Mouse (Mus musculus): Measurements from ENCODE around the gene Kif2c. TPM values are rescaled to one million over a fixed set of nuclear protein-coding genes. Genes with fewer than 3 reads are reported as not detected.
A peak's percentile ranks its signal among the peaks of the same experiment; 100 is the strongest.

The Kif2c gene
- polyA plus RNA-seq (2014; fragmentation: Nextera tagmentation; extraction: Ambion mirVana) = 54.5 and 55.0 TPM in 2 replicates

DNA sequence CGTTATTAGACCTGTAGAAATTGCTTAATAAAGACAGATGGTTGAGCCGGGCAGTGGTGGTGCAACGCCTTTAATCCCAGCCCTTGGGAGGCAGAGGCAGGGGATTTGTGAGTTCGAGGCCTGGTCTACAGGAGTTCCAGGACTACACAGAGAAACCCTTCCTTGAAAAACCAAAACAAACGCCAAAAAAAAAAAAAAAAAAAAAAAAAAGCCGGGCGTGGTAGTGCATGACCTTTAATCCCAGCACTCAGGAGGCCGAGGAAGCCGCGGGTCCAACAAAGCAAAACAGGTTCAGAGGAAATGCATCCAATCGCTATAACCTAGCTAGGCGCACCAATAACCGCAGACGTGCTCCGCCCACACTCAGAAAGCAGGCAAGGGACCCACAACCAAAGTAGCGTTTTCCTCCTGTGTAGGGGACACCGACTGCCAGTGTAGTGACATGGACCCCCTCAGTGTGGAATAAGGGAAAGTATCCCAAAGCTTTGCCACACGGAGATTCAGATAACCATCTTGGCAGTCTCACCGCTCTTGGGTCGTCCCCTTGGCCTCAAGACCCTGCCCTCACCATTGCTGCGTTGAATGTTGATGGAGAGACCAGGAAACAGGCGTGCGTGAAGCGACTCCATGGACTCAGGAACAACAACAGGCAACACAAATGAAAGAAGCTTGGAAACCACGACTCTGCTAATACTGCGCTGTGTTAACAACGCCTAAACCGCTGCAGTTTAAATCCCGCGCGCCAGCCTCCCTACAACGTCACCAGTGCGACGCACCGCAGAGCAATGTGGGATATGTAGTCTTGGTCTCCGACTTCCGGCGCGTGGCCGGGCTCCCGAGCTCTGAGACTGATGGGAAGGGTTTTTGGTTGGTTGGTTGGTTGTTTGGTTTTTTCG lies at the start of gene Kif2c:
TSS of gene Kif2c (minus strand) at position 777 of the 896 bp plus-strand sequence.
- 2% methylated on average over 41 of the region's 42 CpGs for WGBS

DNA sequence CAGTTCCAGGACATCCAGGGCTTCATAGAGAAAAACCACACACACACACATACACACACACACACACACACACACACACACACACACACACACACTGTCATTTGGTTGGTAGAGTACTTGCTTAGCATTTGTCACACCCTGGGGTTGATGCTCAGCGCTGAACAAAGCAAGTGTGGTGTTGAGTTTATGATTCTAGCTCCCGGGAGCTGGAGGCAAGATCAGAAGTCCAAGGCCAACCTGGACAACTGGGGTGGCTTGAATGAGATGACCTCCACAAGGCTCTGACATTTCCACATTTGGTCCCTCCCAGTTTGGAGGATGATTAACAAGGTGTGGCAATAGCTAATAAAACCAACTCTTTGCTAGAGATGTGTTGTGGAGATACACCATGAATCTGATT lies 48.8 kb upstream of the Kif2c start:
- Histone ChIP-seq H3K4me3 (ENCODE audit: low read depth, low read length) (no peak overlapping the region), H3K4me1 (ENCODE audit: control insufficient read depth, insufficient read depth, low read length) (0 out of 2 replicates have a peak, but pooled peaks cover 3% of the 10 kb centered on the region), H3K4me2 (replicated peaks; ENCODE audit: low read depth, low read length) (no peak overlapping the region), H3K27me3 (ENCODE audit: control insufficient read depth, insufficient read depth, low read length) (no peaks in the 10 kb centered on the region), H3K36me3 (ENCODE audit: control insufficient read depth, insufficient read depth, low read length) (no peaks in the 10 kb centered on the region), H3K27ac (ENCODE audit: low read length) (no peak overlapping the region), H3K9ac (replicated peaks; ENCODE audit: low read depth, low read length) (no peak overlapping the region), H3K9me3 (ENCODE audit: control insufficient read depth, low read depth, low read length) (no peaks in the 10 kb centered on the region)
- WGBS = 74% methylated on average over 2 of the region's 2 CpGs
- ATAC-seq (ENCODE audit: insufficient number of reproducible peaks, insufficient read depth, low FRiP score, low read depth) = no peak

More for the DNA sequence above, at the start of gene Kif2c:
- Histone ChIP-seq H3K4me3 (ENCODE audit: low read depth, low read length) (peak within 1 kb of the TSS; percentile 78), H3K9me3 (ENCODE audit: control insufficient read depth, low read depth, low read length) (no peaks in the 10 kb centered on the region), H3K27me3 (ENCODE audit: control insufficient read depth, insufficient read depth, low read length) (no peaks in the 10 kb centered on the region), H3K36me3 (ENCODE audit: control insufficient read depth, insufficient read depth, low read length) (peaks cover 24% of the 10 kb centered on the region), H3K4me2 (replicated peaks; ENCODE audit: low read depth, low read length) (peak within 1 kb of the TSS; percentile 68), H3K4me1 (ENCODE audit: control insufficient read depth, insufficient read depth, low read length) (peaks cover 6% of the 10 kb centered on the region; the same call in 1 of the 2 replicates), H3K27ac (ENCODE audit: low read length) (peak within 1 kb of the TSS; percentile 45; the same call in 1 of the 2 replicates), H3K9ac (replicated peaks; ENCODE audit: low read depth, low read length) (peak within 1 kb of the TSS; percentile 45)
- ATAC-seq (ENCODE audit: insufficient number of reproducible peaks, insufficient read depth, low FRiP score, low read depth) = peak; percentile 95

DNA sequence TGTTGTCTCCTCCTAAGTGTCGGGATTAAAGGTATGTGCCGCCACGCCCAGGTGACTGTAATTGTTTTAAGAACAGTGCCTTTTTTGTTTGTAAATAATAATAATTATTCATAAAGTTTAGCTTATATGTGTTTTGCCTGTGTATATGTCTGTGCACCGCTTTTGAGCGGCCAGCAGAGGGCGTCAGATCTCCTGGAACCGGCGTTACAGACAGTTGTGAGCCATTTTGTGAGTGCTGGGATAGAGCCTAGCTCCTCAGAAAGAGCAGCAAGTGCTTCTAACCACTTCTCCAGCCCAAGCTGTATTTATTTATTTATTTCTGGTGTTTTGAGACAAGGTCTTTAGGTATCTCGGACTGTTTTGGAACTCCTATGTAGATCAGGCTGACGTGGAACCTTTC lies 47.9 kb upstream of the Kif2c start:
- Histone ChIP-seq H3K4me3 (ENCODE audit: low read depth, low read length) (no peak overlapping the region), H3K27me3 (ENCODE audit: control insufficient read depth, insufficient read depth, low read length) (no peaks in the 10 kb centered on the region), H3K4me1 (ENCODE audit: control insufficient read depth, insufficient read depth, low read length) (no peaks in the 10 kb centered on the region), H3K27ac (ENCODE audit: low read length) (no peak overlapping the region), H3K9me3 (ENCODE audit: control insufficient read depth, low read depth, low read length) (no peaks in the 10 kb centered on the region), H3K36me3 (ENCODE audit: control insufficient read depth, insufficient read depth, low read length) (no peaks in the 10 kb centered on the region), H3K4me2 (replicated peaks; ENCODE audit: low read depth, low read length) (no peak overlapping the region), H3K9ac (replicated peaks; ENCODE audit: low read depth, low read length) (no peak overlapping the region)
- WGBS = 55% methylated on average over 10 of the region's 10 CpGs
- ATAC-seq (ENCODE audit: insufficient number of reproducible peaks, insufficient read depth, low FRiP score, low read depth) = no peak

DNA sequence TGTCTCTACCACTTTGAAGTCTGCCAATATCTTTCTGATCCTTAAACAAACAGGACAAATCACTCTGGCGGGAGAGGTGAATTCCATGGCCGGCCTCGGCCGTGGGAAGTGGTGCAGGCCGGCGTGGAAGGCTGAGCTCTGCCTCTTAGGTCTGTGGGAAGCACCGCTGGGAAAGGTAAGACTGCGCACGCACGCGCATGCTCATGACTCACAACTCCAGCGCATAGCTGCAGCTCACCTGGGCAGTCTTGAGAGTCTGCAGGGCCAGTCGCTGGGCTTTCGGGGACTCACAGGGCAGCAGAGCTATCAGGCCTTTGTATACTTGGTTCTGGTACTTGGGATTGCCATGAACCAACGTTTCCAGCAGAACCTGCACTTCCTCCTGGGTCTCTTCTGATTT lies 47.2 kb upstream of the Kif2c start:
- no peak for ATAC-seq (ENCODE audit: insufficient number of reproducible peaks, insufficient read depth, low FRiP score, low read depth)
- no peaks in the 10 kb centered on the region for H3K4me1 ChIP-seq (ENCODE audit: control insufficient read depth, insufficient read depth, low read length)
- H3K36me3 ChIP-seq (ENCODE audit: control insufficient read depth, insufficient read depth, low read length) = no peaks in the 10 kb centered on the region
- H3K9me3 ChIP-seq (ENCODE audit: control insufficient read depth, low read depth, low read length) = no peaks in the 10 kb centered on the region
- H3K27me3 ChIP-seq (ENCODE audit: control insufficient read depth, insufficient read depth, low read length) = no peaks in the 10 kb centered on the region
- H3K4me2 ChIP-seq (replicated peaks; ENCODE audit: low read depth, low read length) = no peak overlapping the region; the same call in 1 of the 2 replicates
- H3K27ac ChIP-seq (ENCODE audit: low read length) = no peak overlapping the region
- no peak overlapping the region for H3K4me3 ChIP-seq (ENCODE audit: low read depth, low read length)
- 52% methylated on average over 15 of the region's 15 CpGs for WGBS
- no peak overlapping the region for H3K9ac ChIP-seq (replicated peaks; ENCODE audit: low read depth, low read length)

DNA sequence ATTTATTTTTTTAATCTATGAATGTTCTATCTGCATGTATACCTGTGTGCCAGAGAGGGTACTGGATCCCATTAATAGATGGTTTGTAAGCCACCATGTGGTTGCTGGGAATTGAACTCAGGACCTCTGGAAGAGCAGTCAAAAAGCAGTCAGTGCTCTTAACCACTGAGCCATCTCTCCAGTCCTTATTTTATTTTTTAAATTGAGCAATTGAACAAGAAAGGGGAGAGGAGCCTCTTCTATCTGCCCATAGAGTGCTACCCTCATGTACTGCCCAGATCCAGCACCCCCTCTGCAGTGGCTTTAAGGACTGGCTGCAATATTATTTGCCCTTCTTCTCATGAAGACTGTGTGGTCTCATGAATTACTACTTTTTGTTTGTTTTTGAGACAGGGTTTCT lies 42.8 kb upstream of the Kif2c start:
- no peak overlapping the region for H3K4me3 ChIP-seq (ENCODE audit: low read depth, low read length)
- no peak overlapping the region for H3K9ac ChIP-seq (replicated peaks; ENCODE audit: low read depth, low read length)
- H3K4me1 ChIP-seq (ENCODE audit: control insufficient read depth, insufficient read depth, low read length) = no peaks in the 10 kb centered on the region
- ATAC-seq (ENCODE audit: insufficient number of reproducible peaks, insufficient read depth, low FRiP score, low read depth) = no peak
- no peaks in the 10 kb centered on the region for H3K36me3 ChIP-seq (ENCODE audit: control insufficient read depth, insufficient read depth, low read length)
- H3K27ac ChIP-seq (ENCODE audit: low read length) = no peak overlapping the region
- no peaks in the 10 kb centered on the region for H3K9me3 ChIP-seq (ENCODE audit: control insufficient read depth, low read depth, low read length)
- H3K4me2 ChIP-seq (replicated peaks; ENCODE audit: low read depth, low read length) = no peak overlapping the region
- H3K27me3 ChIP-seq (ENCODE audit: control insufficient read depth, insufficient read depth, low read length) = no peaks in the 10 kb centered on the region

DNA sequence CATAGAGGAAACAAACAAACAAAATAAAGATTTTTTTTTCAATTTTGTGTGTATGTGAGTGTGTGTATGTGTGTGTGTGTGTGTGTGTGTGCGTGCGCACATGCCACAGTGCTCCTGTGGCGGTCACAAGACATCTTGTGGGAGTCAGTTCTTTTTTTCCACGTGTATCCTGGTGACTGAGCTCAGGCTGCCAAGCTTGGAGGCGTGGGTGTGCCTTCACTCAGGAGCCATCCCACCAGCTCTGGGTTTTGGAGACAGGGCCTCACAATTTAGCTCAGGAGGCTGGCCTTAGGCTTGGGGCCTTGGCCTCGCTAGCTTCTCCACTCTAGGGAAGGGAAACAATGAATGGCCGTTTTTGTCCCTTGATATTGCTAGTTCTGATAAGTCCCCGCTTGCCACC lies 41.7 kb upstream of the Kif2c start:
- WGBS = 72% methylated on average over 8 of the region's 8 CpGs
- Histone ChIP-seq H3K36me3 (ENCODE audit: control insufficient read depth, insufficient read depth, low read length) (no peaks in the 10 kb centered on the region), H3K27ac (ENCODE audit: low read length) (no peak overlapping the region), H3K27me3 (ENCODE audit: control insufficient read depth, insufficient read depth, low read length) (no peaks in the 10 kb centered on the region), H3K4me3 (ENCODE audit: low read depth, low read length) (no peak overlapping the region), H3K9me3 (ENCODE audit: control insufficient read depth, low read depth, low read length) (no peaks in the 10 kb centered on the region), H3K4me1 (ENCODE audit: control insufficient read depth, insufficient read depth, low read length) (no peaks in the 10 kb centered on the region), H3K4me2 (replicated peaks; ENCODE audit: low read depth, low read length) (no peak overlapping the region), H3K9ac (replicated peaks; ENCODE audit: low read depth, low read length) (no peak overlapping the region)
- no peak for ATAC-seq (ENCODE audit: insufficient number of reproducible peaks, insufficient read depth, low FRiP score, low read depth)

DNA sequence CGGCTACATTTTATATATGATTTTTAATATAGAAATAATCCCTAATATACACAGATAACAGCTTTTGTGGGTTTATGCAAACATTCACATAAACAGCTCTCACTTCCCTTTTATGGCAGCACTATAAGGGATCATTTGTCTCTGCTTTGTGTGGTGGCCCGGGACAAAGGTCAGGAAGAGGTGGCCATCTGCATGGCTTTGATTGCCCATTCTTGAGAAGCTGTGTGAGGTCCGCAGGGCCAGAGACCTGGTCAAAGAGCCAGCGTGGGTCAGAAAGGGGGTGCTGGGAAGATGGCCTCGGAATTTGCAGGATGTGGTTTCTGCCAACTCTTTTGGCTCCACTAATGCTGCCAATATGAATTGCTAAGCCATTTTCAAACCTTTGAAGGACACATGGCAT lies 40.6 kb upstream of the Kif2c start:
- H3K4me1 ChIP-seq (ENCODE audit: control insufficient read depth, insufficient read depth, low read length) = no peaks in the 10 kb centered on the region
- H3K27me3 ChIP-seq (ENCODE audit: control insufficient read depth, insufficient read depth, low read length) = no peaks in the 10 kb centered on the region
- ATAC-seq (ENCODE audit: insufficient number of reproducible peaks, insufficient read depth, low FRiP score, low read depth) = no peak
- H3K4me3 ChIP-seq (ENCODE audit: low read depth, low read length) = no peak overlapping the region
- no peak overlapping the region for H3K27ac ChIP-seq (ENCODE audit: low read length)
- no peaks in the 10 kb centered on the region for H3K36me3 ChIP-seq (ENCODE audit: control insufficient read depth, insufficient read depth, low read length)
- 31% methylated on average over 5 of the region's 5 CpGs for WGBS
- no peak overlapping the region for H3K9ac ChIP-seq (replicated peaks; ENCODE audit: low read depth, low read length)
- H3K4me2 ChIP-seq (replicated peaks; ENCODE audit: low read depth, low read length) = no peak overlapping the region
- no peaks in the 10 kb centered on the region for H3K9me3 ChIP-seq (ENCODE audit: control insufficient read depth, low read depth, low read length)

DNA sequence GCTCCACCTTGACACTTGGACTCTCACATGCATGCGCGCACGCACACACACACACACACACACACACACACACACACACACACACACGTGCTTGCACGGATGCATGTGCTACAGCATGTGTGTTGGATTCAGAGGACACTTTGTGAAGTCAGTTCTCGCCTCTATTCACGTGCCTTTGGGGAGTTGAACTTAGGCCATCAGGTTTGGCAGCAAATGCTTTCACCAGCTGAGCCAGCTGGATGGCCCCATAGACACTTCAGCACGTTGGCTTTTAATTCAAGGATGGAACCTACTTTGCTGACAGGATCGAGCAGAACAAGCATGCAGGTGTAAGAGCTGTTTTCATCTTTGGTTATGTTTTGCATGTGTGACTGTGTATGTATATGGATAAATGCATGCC lies 39.4 kb upstream of the Kif2c start:
- ATAC-seq (ENCODE audit: insufficient number of reproducible peaks, insufficient read depth, low FRiP score, low read depth) = no peak
- no peaks in the 10 kb centered on the region for H3K27me3 ChIP-seq (ENCODE audit: control insufficient read depth, insufficient read depth, low read length)
- no peaks in the 10 kb centered on the region for H3K4me1 ChIP-seq (ENCODE audit: control insufficient read depth, insufficient read depth, low read length)
- no peak overlapping the region for H3K27ac ChIP-seq (ENCODE audit: low read length)
- no peak overlapping the region for H3K4me3 ChIP-seq (ENCODE audit: low read depth, low read length)
- WGBS = 87% methylated on average over 9 of the region's 9 CpGs
- no peak overlapping the region for H3K4me2 ChIP-seq (replicated peaks; ENCODE audit: low read depth, low read length)
- no peaks in the 10 kb centered on the region for H3K36me3 ChIP-seq (ENCODE audit: control insufficient read depth, insufficient read depth, low read length)
- H3K9me3 ChIP-seq (ENCODE audit: control insufficient read depth, low read depth, low read length) = no peaks in the 10 kb centered on the region
- no peak overlapping the region for H3K9ac ChIP-seq (replicated peaks; ENCODE audit: low read depth, low read length)
